Mouse (Mus musculus): Measurements from ENCODE around the gene Klk9. TPM values are rescaled to one million over a fixed set of nuclear protein-coding genes. Genes with fewer than 3 reads are reported as not detected.

Klk9 gene
- total and polyA plus RNA-seq, 2 experiments, result not detected

DNA sequence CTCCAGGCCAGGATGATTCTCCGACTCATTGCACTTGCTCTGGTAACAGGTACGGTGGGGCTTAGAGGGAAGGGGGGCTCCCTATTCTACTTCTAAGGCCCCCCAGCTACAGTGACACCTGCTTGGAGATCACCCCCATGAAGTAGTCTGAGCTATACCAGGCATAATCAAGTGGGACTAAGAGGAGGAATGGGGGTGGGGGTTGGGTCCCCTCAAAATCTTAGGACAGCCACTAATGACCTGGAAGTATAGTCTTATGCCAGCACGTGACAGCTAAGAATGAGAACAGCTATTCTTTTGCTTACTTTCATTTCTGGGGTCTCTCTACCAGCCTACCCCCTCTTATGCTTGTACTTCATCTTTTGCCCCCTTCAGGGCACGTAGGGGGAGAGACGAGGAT is 15.2 kb upstream of the Klk9 start:
- Histone ChIP-seq H3K79me2 (ENCODE audit: control insufficient read depth, insufficient read depth, low read length) (no peaks in the 10 kb centered on the region), H3K27me3 (ENCODE audit: control insufficient read depth, insufficient read depth, low read length) (no peaks in the 10 kb centered on the region), H3K4me1 (ENCODE audit: control insufficient read depth, insufficient read depth, low read length) (no peaks in the 10 kb centered on the region), H3K36me3 (ENCODE audit: control insufficient read depth, insufficient read depth, low read length) (no peaks in the 10 kb centered on the region), H3K9ac (ENCODE audit: low read depth, low read length) (no peak overlapping the region), H3K27ac (replicated peaks; ENCODE audit: insufficient read depth, low read depth, low read length) (no peak overlapping the region), H3K4me3 (ENCODE audit: insufficient read depth, low read depth, low read length) (no peak overlapping the region)
- TF ChIP-seq POLR2A (IDR thresholded peaks at IDR 0.05; ENCODE audit: extremely low read depth, insufficient read depth, low read length) (no peak), CTCF (IDR thresholded peaks at IDR 0.05; ENCODE audit: low read depth, low read length) (no peak)
- WGBS, result 82% methylated on average over 5 of the region's 5 CpGs
- no peak for DNase-seq (ENCODE audit: extremely low read depth, low read depth, low spot score)

DNA sequence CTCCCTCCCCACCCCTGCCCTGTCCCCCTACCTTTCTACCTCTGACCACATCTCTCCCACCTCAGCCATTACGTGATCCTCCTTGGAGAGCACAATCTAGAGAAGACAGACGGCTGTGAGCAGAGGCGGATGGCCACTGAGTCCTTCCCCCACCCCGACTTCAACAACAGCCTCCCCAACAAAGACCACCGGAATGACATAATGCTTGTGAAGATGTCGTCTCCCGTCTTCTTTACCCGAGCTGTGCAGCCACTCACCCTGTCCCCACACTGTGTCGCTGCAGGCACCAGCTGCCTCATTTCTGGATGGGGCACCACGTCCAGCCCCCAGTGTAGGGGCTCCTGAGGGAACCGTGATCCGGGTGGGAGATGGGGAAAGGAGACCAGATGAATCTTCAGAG is 14.3 kb upstream of the Klk9 start:
- Histone ChIP-seq H3K4me3 (ENCODE audit: insufficient read depth, low read depth, low read length) (no peak overlapping the region), H3K4me1 (ENCODE audit: control insufficient read depth, insufficient read depth, low read length) (no peaks in the 10 kb centered on the region), H3K79me2 (ENCODE audit: control insufficient read depth, insufficient read depth, low read length) (no peaks in the 10 kb centered on the region), H3K27ac (replicated peaks; ENCODE audit: insufficient read depth, low read depth, low read length) (no peak overlapping the region), H3K9ac (ENCODE audit: low read depth, low read length) (no peak overlapping the region), H3K27me3 (ENCODE audit: control insufficient read depth, insufficient read depth, low read length) (no peaks in the 10 kb centered on the region), H3K36me3 (ENCODE audit: control insufficient read depth, insufficient read depth, low read length) (no peaks in the 10 kb centered on the region)
- DNase-seq (ENCODE audit: extremely low read depth, low read depth, low spot score), result no peak
- WGBS, result 84% methylated on average over 12 of the region's 12 CpGs
- no peak for TF ChIP-seq CTCF (IDR thresholded peaks at IDR 0.05; ENCODE audit: low read depth, low read length)
- no peak for TF ChIP-seq POLR2A (IDR thresholded peaks at IDR 0.05; ENCODE audit: extremely low read depth, insufficient read depth, low read length)

DNA sequence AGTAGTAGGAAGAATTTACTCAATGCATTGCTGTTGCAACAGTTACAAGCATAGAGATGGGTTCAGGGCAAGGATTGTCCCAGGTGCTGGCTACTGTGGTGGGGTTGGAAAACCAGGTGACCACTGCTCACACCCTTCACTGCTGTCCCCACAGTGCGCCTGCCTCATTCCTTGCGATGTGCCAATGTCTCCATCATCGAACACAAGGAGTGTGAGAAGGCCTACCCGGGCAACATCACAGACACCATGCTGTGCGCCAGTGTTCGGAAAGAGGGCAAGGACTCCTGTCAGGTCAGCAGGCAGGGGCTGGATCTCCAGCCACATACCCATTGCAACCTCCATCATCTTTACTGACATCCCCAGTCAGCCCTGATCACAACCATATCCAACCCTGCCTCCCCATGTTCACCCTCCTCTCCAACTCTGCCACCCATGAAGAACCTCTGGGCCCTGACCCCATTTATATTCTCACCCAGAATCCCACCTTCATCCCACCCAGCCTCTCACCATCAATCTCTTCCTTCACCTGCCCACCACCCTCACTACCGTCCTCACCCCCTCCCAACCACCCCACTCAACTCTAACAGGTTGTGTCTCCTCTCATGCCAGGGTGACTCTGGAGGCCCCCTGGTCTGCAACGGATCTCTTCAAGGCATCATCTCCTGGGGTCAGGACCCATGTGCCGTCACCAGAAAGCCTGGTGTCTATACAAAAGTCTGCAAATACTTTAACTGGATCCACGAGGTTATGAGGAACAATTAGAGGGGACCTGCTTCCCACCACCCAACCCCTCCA is 13.3 kb upstream of the Klk9 start:
- WGBS, result 89% methylated on average over 10 of the region's 10 CpGs
- H3K79me2 ChIP-seq (ENCODE audit: control insufficient read depth, insufficient read depth, low read length), result no peaks in the 10 kb centered on the region
- no peaks in the 10 kb centered on the region for H3K4me1 ChIP-seq (ENCODE audit: control insufficient read depth, insufficient read depth, low read length)
- H3K9ac ChIP-seq (ENCODE audit: low read depth, low read length), result no peak overlapping the region
- no peak overlapping the region for H3K27ac ChIP-seq (replicated peaks; ENCODE audit: insufficient read depth, low read depth, low read length)
- no peaks in the 10 kb centered on the region for H3K27me3 ChIP-seq (ENCODE audit: control insufficient read depth, insufficient read depth, low read length)
- TF ChIP-seq CTCF (IDR thresholded peaks at IDR 0.05; ENCODE audit: low read depth, low read length) (no peak), POLR2A (IDR thresholded peaks at IDR 0.05; ENCODE audit: extremely low read depth, insufficient read depth, low read length) (no peak)
- DNase-seq (ENCODE audit: extremely low read depth, low read depth, low spot score), result no peak
- no peaks in the 10 kb centered on the region for H3K36me3 ChIP-seq (ENCODE audit: control insufficient read depth, insufficient read depth, low read length)
- no peak overlapping the region for H3K4me3 ChIP-seq (ENCODE audit: insufficient read depth, low read depth, low read length)

DNA sequence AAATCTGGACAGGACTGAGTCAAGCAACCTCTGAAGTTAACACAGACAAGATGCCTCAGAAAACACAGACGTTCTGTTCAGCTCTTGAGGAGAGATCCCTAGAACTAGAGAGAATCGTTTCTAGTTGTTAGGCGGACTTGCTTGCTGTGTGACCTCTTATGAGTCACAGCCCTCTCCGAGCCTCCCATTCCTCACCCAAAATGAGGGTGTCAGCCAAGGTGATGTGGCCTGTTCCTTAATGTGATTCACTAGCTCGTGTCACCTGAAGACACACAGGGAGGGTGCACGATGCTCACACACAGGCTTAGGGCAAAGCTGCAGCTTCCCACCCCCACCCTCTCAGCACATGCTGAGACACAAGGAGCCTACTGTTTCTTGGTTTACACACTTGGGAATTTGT is 11.4 kb upstream of the Klk9 start:
- Histone ChIP-seq H3K27ac (replicated peaks; ENCODE audit: insufficient read depth, low read depth, low read length) (no peak overlapping the region), H3K4me3 (ENCODE audit: insufficient read depth, low read depth, low read length) (no peak overlapping the region), H3K36me3 (ENCODE audit: control insufficient read depth, insufficient read depth, low read length) (no peaks in the 10 kb centered on the region), H3K4me1 (ENCODE audit: control insufficient read depth, insufficient read depth, low read length) (no peaks in the 10 kb centered on the region), H3K27me3 (ENCODE audit: control insufficient read depth, insufficient read depth, low read length) (no peaks in the 10 kb centered on the region), H3K9ac (ENCODE audit: low read depth, low read length) (no peak overlapping the region), H3K79me2 (ENCODE audit: control insufficient read depth, insufficient read depth, low read length) (no peaks in the 10 kb centered on the region)
- no peak for DNase-seq (ENCODE audit: extremely low read depth, low read depth, low spot score)
- TF ChIP-seq CTCF (IDR thresholded peaks at IDR 0.05; ENCODE audit: low read depth, low read length) (no peak), POLR2A (IDR thresholded peaks at IDR 0.05; ENCODE audit: extremely low read depth, insufficient read depth, low read length) (no peak)
- 69% methylated on average over 6 of the region's 6 CpGs for WGBS

DNA sequence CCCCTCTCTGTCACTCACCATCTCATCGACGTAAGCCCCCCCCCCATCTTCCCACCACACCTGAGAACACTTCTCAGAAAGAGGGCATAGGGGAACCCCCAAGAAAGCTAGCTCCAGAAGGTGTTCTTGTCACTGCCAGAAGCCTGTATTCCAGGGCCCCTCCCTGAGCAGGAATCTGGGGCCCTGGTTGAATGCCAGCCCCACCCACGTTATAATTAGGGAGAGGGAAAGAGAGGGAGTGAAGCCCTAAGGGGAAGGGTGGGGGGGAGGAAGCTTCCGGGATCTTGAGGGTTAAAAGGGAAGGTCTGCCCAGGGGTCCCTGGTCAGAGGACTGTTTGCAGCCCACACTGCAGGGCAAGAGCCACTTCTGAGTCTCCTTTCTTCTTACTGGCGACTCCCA is 10.9 kb upstream of the Klk9 start, which contains the start of gene Klk10:
TSS of gene Klk10 (plus strand) at position 290 of the 400 bp plus-strand sequence.
- TF ChIP-seq CTCF (IDR thresholded peaks at IDR 0.05; ENCODE audit: low read depth, low read length) (no peak), POLR2A (IDR thresholded peaks at IDR 0.05; ENCODE audit: extremely low read depth, insufficient read depth, low read length) (no peak)
- 58% methylated on average over 5 of the region's 5 CpGs for WGBS
- Histone ChIP-seq H3K79me2 (ENCODE audit: control insufficient read depth, insufficient read depth, low read length) (no peaks in the 10 kb centered on the region), H3K9ac (ENCODE audit: low read depth, low read length) (no peak within 1 kb of the TSS), H3K27me3 (ENCODE audit: control insufficient read depth, insufficient read depth, low read length) (no peaks in the 10 kb centered on the region), H3K4me3 (ENCODE audit: insufficient read depth, low read depth, low read length) (no peak within 1 kb of the TSS), H3K27ac (replicated peaks; ENCODE audit: insufficient read depth, low read depth, low read length) (no peak within 1 kb of the TSS), H3K4me1 (ENCODE audit: control insufficient read depth, insufficient read depth, low read length) (no peaks in the 10 kb centered on the region), H3K36me3 (ENCODE audit: control insufficient read depth, insufficient read depth, low read length) (no peaks in the 10 kb centered on the region)
- DNase-seq (ENCODE audit: extremely low read depth, low read depth, low spot score), result no peak

DNA sequence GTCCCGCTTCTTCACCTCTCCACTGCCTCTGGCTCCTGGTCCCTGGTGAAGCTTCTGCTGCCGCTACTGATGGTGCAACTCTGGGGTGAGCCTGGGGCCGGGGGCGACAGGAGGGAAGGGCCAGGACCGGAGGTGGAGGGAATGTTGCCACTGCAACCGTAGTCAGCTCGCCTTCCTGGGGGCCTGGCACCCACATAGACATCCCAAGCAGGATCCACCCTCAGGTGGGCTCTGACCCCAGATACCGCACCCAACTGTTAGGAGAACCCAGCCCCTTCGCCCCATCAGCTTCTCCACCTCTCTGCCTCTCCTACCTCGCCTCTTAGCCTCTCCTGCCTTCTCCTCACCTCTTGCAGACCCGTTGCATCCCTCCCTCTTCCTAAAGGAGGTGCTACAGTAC is 10.2 kb upstream of the Klk9 start:
- H3K36me3 ChIP-seq (ENCODE audit: control insufficient read depth, insufficient read depth, low read length), result no peaks in the 10 kb centered on the region
- no peaks in the 10 kb centered on the region for H3K79me2 ChIP-seq (ENCODE audit: control insufficient read depth, insufficient read depth, low read length)
- no peaks in the 10 kb centered on the region for H3K27me3 ChIP-seq (ENCODE audit: control insufficient read depth, insufficient read depth, low read length)
- DNase-seq (ENCODE audit: extremely low read depth, low read depth, low spot score), result no peak
- TF ChIP-seq CTCF (IDR thresholded peaks at IDR 0.05; ENCODE audit: low read depth, low read length) (no peak), POLR2A (IDR thresholded peaks at IDR 0.05; ENCODE audit: extremely low read depth, insufficient read depth, low read length) (no peak)
- no peak overlapping the region for H3K9ac ChIP-seq (ENCODE audit: low read depth, low read length)
- WGBS, result 83% methylated on average over 11 of the region's 11 CpGs
- H3K27ac ChIP-seq (replicated peaks; ENCODE audit: insufficient read depth, low read depth, low read length), result no peak overlapping the region
- H3K4me1 ChIP-seq (ENCODE audit: control insufficient read depth, insufficient read depth, low read length), result no peaks in the 10 kb centered on the region
- H3K4me3 ChIP-seq (ENCODE audit: insufficient read depth, low read depth, low read length), result no peak overlapping the region

All from liver, adult 2 months (tissue).